ENCODE assay signal across 25 mouse cellular contexts in the genomic region with DNA sequence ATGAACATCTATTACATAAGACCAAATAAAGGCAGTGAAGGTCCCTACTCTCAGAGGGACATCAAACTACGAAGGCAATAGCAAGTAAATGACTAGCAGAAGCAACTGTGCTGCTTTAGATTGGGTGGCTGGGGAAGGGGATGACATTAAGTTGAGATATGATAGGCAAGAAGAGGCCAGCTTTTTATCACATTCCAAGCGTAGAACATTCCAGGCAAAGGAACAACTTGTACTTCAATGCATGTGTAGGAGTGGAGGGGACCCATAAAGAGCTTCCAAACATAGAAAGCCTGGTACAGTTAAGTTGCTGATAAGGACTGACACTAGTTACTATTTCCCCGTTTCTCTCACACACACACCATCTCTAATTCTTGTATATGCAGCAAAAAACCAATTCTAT.
DNase-seq lines count a peak whose midpoint lies in the region; ATAC-seq and TF ChIP-seq lines count a peak whose summit lies in the region.
"Had no signal": no experiment of that assay in that cellular context is flagged by ENCODE, and none has a peak within 500 bp of the region (broad histone marks: within the 10 kb centered on the region; RNA-seq: fewer than 3 reads in every experiment).

No protein-coding gene starts in this region.

- no peak for TF ChIP-seq CTCF in heart, adult 2 months (IDR thresholded peaks at IDR 0.05)
- TF ChIP-seq CTCF in lung, adult 2 months (IDR thresholded peaks at IDR 0.05; ENCODE audit: insufficient read depth, low read length): no peak
- no peak for TF ChIP-seq CTCF in heart, postnatal 0 days (IDR thresholded peaks at IDR 0.05; ENCODE audit: low read depth)

- H3K9ac ChIP-seq in heart, adult 2 months (ENCODE audit: low read depth, low read length): no peak overlapping the region
- H3K9ac ChIP-seq in lung, embryonic 16.5 days (ENCODE audit: low read length): no peak overlapping the region
- no peak overlapping the region for H3K9ac ChIP-seq in heart, embryonic 12.5 days
- H3K9ac ChIP-seq in heart, postnatal 0 days (replicated peaks; ENCODE audit: low read depth, low read length): no peak overlapping the region
- H3K9ac ChIP-seq: hindbrain, embryonic 14.5 days; limb, embryonic 15.5 days; liver, embryonic 15.5 days; neural tube, embryonic 15.5 days had no signal

- ATAC-seq in lung, embryonic 16.5 days (ENCODE audit: low read depth): peak; percentile 72
- no peak for ATAC-seq in heart, embryonic 12.5 days (ENCODE audit: insufficient number of reproducible peaks, low FRiP score)
- peak; percentile 79 for ATAC-seq in heart, postnatal 0 days (ENCODE audit: insufficient read depth, low read depth)
- ATAC-seq: forebrain, embryonic 16.5 days; inflammation-experienced regulatory T-cells, adult 6 months; Patski had no signal

- peaks cover 2% of the 10 kb centered on the region for H3K4me1 ChIP-seq in heart, adult 2 months (ENCODE audit: control insufficient read depth, insufficient read depth, low read length)
- peaks cover 2% of the 10 kb centered on the region; the same call in 1 of the 2 replicates for H3K4me1 ChIP-seq in lung, embryonic 16.5 days (replicated peaks; ENCODE audit: control insufficient read depth, insufficient read depth, low read length)
- H3K4me1 ChIP-seq in lung, adult 2 months (ENCODE audit: control insufficient read depth, insufficient read depth, low read length): no peaks in the 10 kb centered on the region
- peaks cover 45% of the 10 kb centered on the region for H3K4me1 ChIP-seq in heart, embryonic 12.5 days (replicated peaks)
- H3K4me1 ChIP-seq in heart, postnatal 0 days (ENCODE audit: control insufficient read depth, insufficient read depth): peaks cover 35% of the 10 kb centered on the region
- H3K4me1 ChIP-seq: embryonic facial prominence, embryonic 10.5 days; liver, embryonic 15.5 days; neural tube, embryonic 15.5 days had no signal

- intact Hi-C loops in heart, adult 2 months (cut with DNase I): loop anchor here (5.0 kb wide), 1 partner anchor 64 kb away; no protein-coding TSS in a partner anchor
- intact Hi-C loops in heart, postnatal 14 days (cut with DNase I): no loop called here

- no peaks in the 10 kb centered on the region for H3K27me3 ChIP-seq in heart, adult 2 months (ENCODE audit: control insufficient read depth, insufficient read depth, low read length)
- H3K27me3 ChIP-seq in lung, embryonic 16.5 days (ENCODE audit: control insufficient read depth, insufficient read depth, low read depth, low read length): no peaks in the 10 kb centered on the region
- no peaks in the 10 kb centered on the region for H3K27me3 ChIP-seq in heart, embryonic 12.5 days (replicated peaks)
- no peaks in the 10 kb centered on the region for H3K27me3 ChIP-seq in heart, postnatal 0 days (ENCODE audit: control insufficient read depth, insufficient read depth, low read length)
- H3K27me3 ChIP-seq: CH12.LX; limb, embryonic 15.5 days; liver, embryonic 15.5 days; neural tube, embryonic 15.5 days; Patski had no signal

- peaks cover 33% of the 10 kb centered on the region for H3K36me3 ChIP-seq in heart, adult 2 months (ENCODE audit: control insufficient read depth, insufficient read depth, low read length)
- H3K36me3 ChIP-seq in lung, embryonic 16.5 days (ENCODE audit: control insufficient read depth, insufficient read depth, low read length): no peaks in the 10 kb centered on the region
- peaks cover 30% of the 10 kb centered on the region for H3K36me3 ChIP-seq in heart, embryonic 12.5 days
- H3K36me3 ChIP-seq in heart, postnatal 0 days (replicated peaks; ENCODE audit: control insufficient read depth, insufficient read depth, low read length): peaks cover 30% of the 10 kb centered on the region
- H3K36me3 ChIP-seq: G1E; liver, embryonic 15.5 days; neural tube, embryonic 15.5 days had no signal

- no peak for TF ChIP-seq POLR2A in heart, adult 2 months (IDR thresholded peaks at IDR 0.05; ENCODE audit: insufficient read depth, low read depth, low read length)
- TF ChIP-seq POLR2A in lung, adult 2 months (IDR thresholded peaks at IDR 0.05; ENCODE audit: borderline replicate concordance, extremely low read depth, low read depth, low read length): no peak

- H3K4me3 ChIP-seq in heart, adult 2 months: no peak overlapping the region
- no peak overlapping the region for H3K4me3 ChIP-seq in lung, embryonic 16.5 days (ENCODE audit: low read length)
- H3K4me3 ChIP-seq in lung, adult 2 months (replicated peaks; ENCODE audit: extremely low read depth, low read depth, low read length): no peak overlapping the region
- no peak overlapping the region for H3K4me3 ChIP-seq in heart, embryonic 12.5 days
- no peak overlapping the region for H3K4me3 ChIP-seq in heart, postnatal 0 days (ENCODE audit: low read depth, low read length)
- H3K4me3 ChIP-seq: embryonic facial prominence, embryonic 10.5 days; left cerebral cortex, adult 2 months; limb, embryonic 15.5 days; liver, embryonic 15.5 days; neural tube, embryonic 15.5 days had no signal

- no peak overlapping the region for H3K4me2 ChIP-seq in lung, embryonic 16.5 days (ENCODE audit: low read depth, low read length)
- H3K4me2 ChIP-seq in heart, embryonic 12.5 days: no peak overlapping the region
- no peak overlapping the region for H3K4me2 ChIP-seq in heart, postnatal 0 days (ENCODE audit: low read depth, low read length)
- H3K4me2 ChIP-seq: hindbrain, embryonic 14.5 days; limb, embryonic 15.5 days; liver, embryonic 15.5 days; midbrain, embryonic 11.5 days; neural tube, embryonic 15.5 days had no signal

- H3K79me2 ChIP-seq in heart, adult 2 months (replicated peaks; ENCODE audit: control insufficient read depth, insufficient read depth, low read length): no peaks in the 10 kb centered on the region

- 0 out of 2 replicates have a peak, but pooled peaks have one; percentile 9 for TF ChIP-seq EP300 in heart, adult 2 months (IDR thresholded peaks at IDR 0.05; ENCODE audit: insufficient read depth, low read depth, low read length)
- peak; percentile 99 for TF ChIP-seq EP300 in heart, postnatal 0 days (IDR thresholded peaks at IDR 0.05; ENCODE audit: low read depth)

- DNase-seq in heart, adult 2 months: no peak
- no peak for DNase-seq in heart, postnatal 14 days
- DNase-seq in lung, adult 2 months: no peak
- DNase-seq in heart, postnatal 0 days (ENCODE audit: low spot score): peak; percentile 88
- no peak for DNase-seq in left cerebral cortex, adult 8-10 months (ENCODE audit: low spot score in 2 of 2)
- DNase-seq: B cell, adult 2 months; cerebellum, adult 11 months; cerebellum, adult 9-11 months; kidney, adult 8-10 months; left cerebral cortex, postnatal 4 days; lung, postnatal 14 days had no signal

- H3K27ac ChIP-seq in heart, adult 2 months: peak overlapping the region; percentile 73
- H3K27ac ChIP-seq in lung, embryonic 16.5 days (ENCODE audit: low read length): peak overlapping the region; percentile 44; the same call in 1 of the 2 replicates
- peak overlapping the region; percentile 91 for H3K27ac ChIP-seq in heart, embryonic 12.5 days (ENCODE audit: poor library complexity, severe bottlenecking)
- peak overlapping the region; percentile 91 for H3K27ac ChIP-seq in heart, postnatal 0 days (ENCODE audit: low read depth)
- H3K27ac ChIP-seq: embryonic facial prominence, embryonic 10.5 days; hindbrain, embryonic 14.5 days; left cerebral cortex, adult 2 months; limb, embryonic 15.5 days; liver, embryonic 15.5 days; neural tube, embryonic 15.5 days had no signal

- H3K9me3 ChIP-seq in lung, embryonic 16.5 days (ENCODE audit: control insufficient read depth, low read length): no peaks in the 10 kb centered on the region
- no peaks in the 10 kb centered on the region for H3K9me3 ChIP-seq in heart, embryonic 12.5 days (replicated peaks)
- H3K9me3 ChIP-seq in heart, postnatal 0 days (replicated peaks; ENCODE audit: control insufficient read depth, low read length): no peaks in the 10 kb centered on the region
- H3K9me3 ChIP-seq: embryonic facial prominence, embryonic 10.5 days; G1E; limb, embryonic 15.5 days; liver, embryonic 15.5 days; neural tube, embryonic 15.5 days had no signal

- 44% methylated on average over 3 of the region's 3 CpGs for WGBS in heart, adult 2 months
- 47% methylated on average over 3 of the region's 3 CpGs for WGBS in lung, embryonic 16.5 days
- 66% methylated on average over 3 of the region's 3 CpGs for WGBS in lung, adult 2 months
- WGBS in heart, embryonic 12.5 days: 17% methylated on average over 3 of the region's 3 CpGs
- WGBS in heart, postnatal 0 days: 26% methylated on average over 3 of the region's 3 CpGs
